Mouse (Mus musculus): ENCODE data around the gene Nrip1.

DNA sequence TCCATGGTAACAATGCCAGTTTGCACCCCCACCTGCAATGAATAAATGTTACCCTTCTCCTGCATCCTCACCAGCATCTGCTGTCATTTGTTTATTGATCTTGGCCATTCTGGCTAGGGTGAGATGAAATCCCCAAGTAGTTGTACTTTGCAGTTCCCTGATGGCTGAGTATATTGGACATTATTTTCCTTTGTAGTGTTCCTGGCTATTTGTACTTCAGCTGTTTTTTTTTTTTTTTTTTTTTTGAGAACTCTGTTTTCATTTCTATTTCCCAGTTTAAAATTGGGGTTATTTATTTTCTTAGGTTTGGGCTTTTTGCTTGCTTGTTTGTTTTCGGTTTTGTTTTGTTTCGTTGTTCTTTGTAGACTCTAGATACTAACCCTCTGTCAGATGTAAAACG, 19.6 kb upstream of the Nrip1 start:
- no peak for TF ChIP-seq CTCF (IDR thresholded peaks at IDR 0.05; ENCODE audit: low read depth, low read length)
- TF ChIP-seq POLR2A (IDR thresholded peaks at IDR 0.05; ENCODE audit: borderline replicate concordance, low read depth, low read length), result no peak
